8 mouse cellular contexts compared by ENCODE assay signal in genomic region chr7:100706143-100706841, GRCm38 (mm10). TPM values are rescaled to one million over a fixed set of nuclear protein-coding genes. Genes with fewer than 3 reads are reported as not detected.
A peak's percentile ranks its signal among the peaks of the same experiment; 100 is the strongest.
DNase-seq lines count a peak whose midpoint lies in the region; ATAC-seq and TF ChIP-seq lines count a peak whose summit lies in the region.

Gene Fam168a (plus strand): TSS chr7:100706635.

- H3K4me3 ChIP-seq in C2C12 (ENCODE audit: insufficient read depth, poor library complexity, severe bottlenecking) (peak within 1 kb of the TSS; percentile 57), myocyte (peak within 1 kb of the TSS; percentile 70)
- H3K4me3 ChIP-seq in erythroblast, embryonic 14.5 days (replicated peaks): peak within 1 kb of the TSS; percentile 94
- H3K4me3 ChIP-seq in heart, embryonic 11.5 days (ENCODE audit: low read depth, low read length): peak within 1 kb of the TSS; percentile 68
- H3K4me3 ChIP-seq in kidney, embryonic 16.5 days (ENCODE audit: low read length): peak within 1 kb of the TSS; percentile 98
- H3K4me3 ChIP-seq in liver, adult 2 months (ENCODE audit: insufficient read depth, low read depth, low read length): peak within 1 kb of the TSS; percentile 76

- peak; percentile 98 for ATAC-seq in heart, embryonic 11.5 days (replicated peaks; ENCODE audit: insufficient number of reproducible peaks, low FRiP score, low TSS enrichment)
- ATAC-seq in kidney, embryonic 16.5 days (ENCODE audit: low FRiP score, low TSS enrichment): peak; percentile 99

- peaks cover 24% of the 10 kb centered on the region for H3K4me1 ChIP-seq in erythroblast, embryonic 14.5 days (ENCODE audit: control insufficient read depth)
- H3K4me1 ChIP-seq in heart, embryonic 11.5 days (ENCODE audit: control insufficient read depth, insufficient read depth, low read length): peaks cover 13% of the 10 kb centered on the region
- peaks cover 15% of the 10 kb centered on the region for H3K4me1 ChIP-seq in kidney, embryonic 16.5 days (ENCODE audit: insufficient read depth, low read length)
- H3K4me1 ChIP-seq in liver, adult 2 months (ENCODE audit: control insufficient read depth, insufficient read depth, low read length): peaks cover 3% of the 10 kb centered on the region; the same call in 1 of the 2 replicates

- peaks cover 7% of the 10 kb centered on the region for H3K79me3 ChIP-seq in C2C12 (ENCODE audit: low read depth)

- peak; percentile 99 for DNase-seq in brain, embryonic 14.5 days (ENCODE audit: low read depth)
- peak; percentile 97 for DNase-seq in liver, adult 2 months (ENCODE audit: extremely low read depth, low read depth, low spot score)
- peak; percentile 91 for DNase-seq in splenic B cell, adult 2 months (ENCODE audit: low read depth, low spot score)

- H3K36me3 ChIP-seq in C2C12 (ENCODE audit: control insufficient read depth, insufficient read depth): no peaks in the 10 kb centered on the region
- H3K36me3 ChIP-seq in erythroblast, embryonic 14.5 days (ENCODE audit: control insufficient read depth): no peaks in the 10 kb centered on the region
- no peaks in the 10 kb centered on the region for H3K36me3 ChIP-seq in heart, embryonic 11.5 days (ENCODE audit: control insufficient read depth, insufficient read depth, low read length)
- H3K36me3 ChIP-seq in kidney, embryonic 16.5 days (ENCODE audit: insufficient read depth, low read length): no peaks in the 10 kb centered on the region
- H3K36me3 ChIP-seq in liver, adult 2 months (ENCODE audit: control insufficient read depth, insufficient read depth, low read length): no peaks in the 10 kb centered on the region
- no peaks in the 10 kb centered on the region for H3K36me3 ChIP-seq in myocyte (ENCODE audit: control insufficient read depth, insufficient read depth)
- no peaks in the 10 kb centered on the region for H3K36me3 ChIP-seq in splenic B cell, adult 2 months (ENCODE audit: control insufficient read depth, insufficient read depth, low read length, poor library complexity, severe bottlenecking)

- peak; percentile 77; the same call in 1 of the 2 replicates for TF ChIP-seq POLR2A in brain, embryonic 14.5 days (IDR thresholded peaks at IDR 0.05; ENCODE audit: borderline replicate concordance, extremely low read depth, insufficient read depth, insufficient read length, poor library complexity, severe bottlenecking)
- TF ChIP-seq POLR2A in liver, adult 2 months (IDR thresholded peaks at IDR 0.05; ENCODE audit: extremely low read depth, insufficient read depth, low read length): peak; percentile 76
- peak; percentile 89 for TF ChIP-seq POLR2A in myocyte (IDR thresholded peaks at IDR 0.05; ENCODE audit: insufficient read length, low read depth)

- peak within 1 kb of the TSS; percentile 91 for H3K9ac ChIP-seq in heart, embryonic 11.5 days (ENCODE audit: low read depth, low read length)
- peak within 1 kb of the TSS; percentile 99 for H3K9ac ChIP-seq in kidney, embryonic 16.5 days (replicated peaks; ENCODE audit: low read length)
- H3K9ac ChIP-seq in liver, adult 2 months (ENCODE audit: low read depth, low read length): peak within 1 kb of the TSS; percentile 88

- peak within 1 kb of the TSS; percentile 72 for H3ac ChIP-seq in C2C12 (ENCODE audit: control insufficient read depth, insufficient read length, low read depth)
- H3ac ChIP-seq in myocyte (ENCODE audit: control insufficient read depth, insufficient read length): peak within 1 kb of the TSS; percentile 63

- H3K79me2 ChIP-seq in C2C12 (ENCODE audit: control insufficient read depth, insufficient read depth) (peaks cover 33% of the 10 kb centered on the region), myocyte (ENCODE audit: control insufficient read depth, insufficient read depth) (peaks cover 22% of the 10 kb centered on the region)
- peaks cover 13% of the 10 kb centered on the region for H3K79me2 ChIP-seq in liver, adult 2 months (ENCODE audit: control insufficient read depth, insufficient read depth, low read length)

- no peak for TF ChIP-seq CTCF in C2C12 (IDR thresholded peaks at IDR 0.05; ENCODE audit: control insufficient read depth, insufficient read depth, insufficient read length)
- TF ChIP-seq CTCF in brain, embryonic 14.5 days (IDR thresholded peaks at IDR 0.05; ENCODE audit: borderline replicate concordance, extremely low read depth, insufficient read depth, insufficient read length): peak; percentile 4; the same call in 1 of the 2 replicates
- 0 out of 2 replicates have a peak, but pooled peaks have one; percentile 25 for TF ChIP-seq CTCF in liver, adult 2 months (IDR thresholded peaks at IDR 0.05; ENCODE audit: low read depth, low read length)

- H3K9me3 ChIP-seq in erythroblast, embryonic 14.5 days (ENCODE audit: control insufficient read depth, low read length): no peaks in the 10 kb centered on the region
- H3K9me3 ChIP-seq in heart, embryonic 11.5 days (replicated peaks; ENCODE audit: control insufficient read depth, low read length): no peaks in the 10 kb centered on the region
- H3K9me3 ChIP-seq in kidney, embryonic 16.5 days (ENCODE audit: low read length): no peaks in the 10 kb centered on the region

- 0% methylated on average over 34 of the region's 37 CpGs for WGBS in heart, embryonic 11.5 days (ENCODE audit: insufficient replicate concordance)
- WGBS in kidney, embryonic 16.5 days: 0% methylated on average over 31 of the region's 37 CpGs
- under 1% methylated on average over 34 of the region's 37 CpGs for WGBS in liver, adult 2 months

- H3K27ac ChIP-seq in heart, embryonic 11.5 days (ENCODE audit: low read depth, low read length): peak within 1 kb of the TSS; percentile 98
- H3K27ac ChIP-seq in kidney, embryonic 16.5 days (ENCODE audit: low read length): peak within 1 kb of the TSS; percentile 99
- H3K27ac ChIP-seq in liver, adult 2 months (replicated peaks; ENCODE audit: insufficient read depth, low read depth, low read length): peak within 1 kb of the TSS; percentile 92

- H3K4me2 ChIP-seq in heart, embryonic 11.5 days: peak within 1 kb of the TSS; percentile 86
- H3K4me2 ChIP-seq in kidney, embryonic 16.5 days (replicated peaks; ENCODE audit: low read depth, low read length): peak within 1 kb of the TSS; percentile 85
- peak within 1 kb of the TSS; percentile 91 for H3K4me2 ChIP-seq in myocyte (ENCODE audit: low read depth)

- H3K27me3 ChIP-seq in C2C12 (ENCODE audit: control insufficient read depth, insufficient read depth, insufficient read length): no peaks in the 10 kb centered on the region
- no peaks in the 10 kb centered on the region; the same call in 1 of the 2 replicates for H3K27me3 ChIP-seq in erythroblast, embryonic 14.5 days (ENCODE audit: control insufficient read depth)
- no peaks in the 10 kb centered on the region for H3K27me3 ChIP-seq in heart, embryonic 11.5 days (ENCODE audit: control insufficient read depth, insufficient read depth, low read length)
- H3K27me3 ChIP-seq in kidney, embryonic 16.5 days (ENCODE audit: insufficient read depth, low read length): no peaks in the 10 kb centered on the region
- H3K27me3 ChIP-seq in liver, adult 2 months (ENCODE audit: control insufficient read depth, insufficient read depth, low read length): no peaks in the 10 kb centered on the region
- no peaks in the 10 kb centered on the region for H3K27me3 ChIP-seq in myocyte (ENCODE audit: control insufficient read depth, insufficient read depth, insufficient read length)
- H3K27me3 ChIP-seq in splenic B cell, adult 2 months (ENCODE audit: control insufficient read depth, insufficient read depth, low read length, poor library complexity, severe bottlenecking): no peaks in the 10 kb centered on the region

TF ChIP-seq in C2C12, 6 proteins besides CTCF, POLR2A, EP300 and RAD21:
- TF ChIP-seq CEBPB (IDR thresholded peaks at IDR 0.05; ENCODE audit: low read depth): peak; percentile 72
- peak; percentile 54 for TF ChIP-seq MAX (IDR thresholded peaks at IDR 0.05)
- no peak for TF ChIP-seq USF1 (IDR thresholded peaks at IDR 0.05; ENCODE audit: low read depth)
- no peak for TF ChIP-seq MYOD1 (IDR thresholded peaks at IDR 0.05; ENCODE audit: control insufficient read depth, insufficient read length, low read depth)
- TF ChIP-seq FOSL1 (IDR thresholded peaks at IDR 0.05; ENCODE audit: insufficient read depth, low read length, poor library complexity, severe bottlenecking): no peak
- TF ChIP-seq MYOG (IDR thresholded peaks at IDR 0.05; ENCODE audit: control insufficient read depth, extremely low read depth, insufficient read length): no peak

TF ChIP-seq in myocyte, 11 proteins besides CTCF, POLR2A, EP300 and RAD21:
- TF ChIP-seq MYOG (IDR thresholded peaks at IDR 0.05; ENCODE audit: control insufficient read depth in 1 of 3, insufficient read depth in 1 of 3, insufficient read length in 2 of 3, low read depth in 2 of 3): no peak
- TF ChIP-seq POLR2AphosphoS2 (IDR thresholded peaks at IDR 0.05; ENCODE audit: insufficient read length, low read depth): peak; percentile 80
- TF ChIP-seq REST (IDR thresholded peaks at IDR 0.05; ENCODE audit: insufficient read depth, insufficient read length): peak; percentile 8
- TF ChIP-seq TCF3 (IDR thresholded peaks at IDR 0.05; ENCODE audit: insufficient read length, low read depth): no peak
- no peak for TF ChIP-seq MYOD1 (IDR thresholded peaks at IDR 0.05; ENCODE audit: control insufficient read depth in 1 of 3, insufficient read length in 2 of 3, low read depth in 2 of 3)
- no peak for TF ChIP-seq TCF12 (IDR thresholded peaks at IDR 0.05; ENCODE audit: insufficient read depth, poor library complexity, severe bottlenecking)
- peak; percentile 66 for TF ChIP-seq CEBPB (IDR thresholded peaks at IDR 0.05; ENCODE audit: insufficient read depth, poor library complexity, severe bottlenecking)

RNA-seq across cellular contexts. Expression of gene Fam168a, which starts in this region (rescaled TPM):
- 30.5 TPM for polyA plus RNA-seq in C2C12 (2012; fragmentation: generic; extraction: Trizol)
- polyA plus RNA-seq in brain, embryonic 14.5 days (2012; rRNA removed): 150 and 158 TPM in 2 replicates
- 0.84 and 0.99 TPM in 2 replicates for polyA plus RNA-seq in erythroblast, embryonic 14.5 days (2012)
- 28.1 and 34.9 TPM in 2 replicates for polyA plus RNA-seq in heart, embryonic 11.5 days (2014; fragmentation: Nextera tagmentation; extraction: Ambion mirVana)
- 35.2 and 41.0 TPM in 2 replicates for polyA plus RNA-seq in kidney, embryonic 16.5 days (2015; fragmentation: Nextera tagmentation; extraction: Ambion mirVana)
- total RNA-seq in liver, adult 2 months (2014; rRNA removed): 7.4 and 11.5 TPM in 2 replicates
- polyA plus RNA-seq in liver, adult 2 months (2012; rRNA removed): 32.0 and 38.5 TPM in 2 replicates
- 21.7 TPM for polyA plus RNA-seq in myocyte (2012; fragmentation: generic; extraction: Trizol)

Comparison
In these comparisons a context has a peak if more than half of its experiments do, and no peak if none do; other contexts are left out.
1. Peak in every context shown above with its lines: DNase-seq, ATAC-seq, H3K4me3 ChIP-seq and H3K27ac ChIP-seq.
2. RNA of gene Fam168a (polyA plus RNA-seq): 150 to 158 TPM in brain, embryonic 14.5 days, 35.2 to 41.0 TPM in kidney, embryonic 16.5 days, 28.1 to 34.9 TPM in heart, embryonic 11.5 days, 32.0 to 38.5 TPM in liver, adult 2 months, 30.5 TPM in C2C12 (single experiment) and 21.7 TPM in myocyte (single experiment); 0.84 to 0.99 TPM in erythroblast, embryonic 14.5 days; every median in the first group is over 10 times any median in the second.